Mouse (Mus musculus) adipocyte (in vitro differentiated cells): ENCODE data around the gene Sumf1.

Source experiments
- DNase-seq: peaks from one replicate; pipeline ENCODE4 v3.0.0-alpha.2; 2016; ENCODE audit warnings: low spot score

The Sumf1 gene

GRCm38 (mm10) chr6:108092646-108093045 lies 92.7 kb downstream of the Sumf1 start:
- DNase-seq, result no peak

GRCm38 (mm10) chr6:108091296-108091695 lies 94.1 kb downstream of the Sumf1 start:
- DNase-seq, result no peak

- no peak for DNase-seq
Observed at GRCm38 (mm10) chr6:108075857-108076256, 109.5 kb downstream of the Sumf1 start.

- DNase-seq, result no peak
Observed at GRCm38 (mm10) chr6:108074624-108075023, 110.8 kb downstream of the Sumf1 start.

- DNase-seq, result no peak
Observed at GRCm38 (mm10) chr6:108073931-108074330, 111.5 kb downstream of the Sumf1 start.

DNA sequence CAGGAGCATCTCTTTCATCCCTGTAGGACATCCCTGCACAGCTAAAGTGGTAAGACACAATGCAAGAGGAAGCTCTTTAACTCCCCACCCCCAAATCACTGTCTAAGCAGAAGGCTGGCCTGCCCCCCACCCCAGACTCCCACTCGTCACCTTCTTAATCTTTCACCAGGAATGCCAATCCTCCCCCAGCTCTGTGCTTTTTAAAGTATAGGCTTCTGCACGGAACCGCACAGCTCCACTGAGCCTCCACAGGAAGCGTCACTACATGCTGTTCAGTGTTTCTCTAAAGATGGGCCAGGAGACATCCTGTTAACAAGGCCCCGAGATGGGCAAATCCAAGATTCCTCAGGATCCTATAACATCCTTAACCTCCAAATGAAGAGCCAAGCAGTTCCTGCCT lies 112.3 kb downstream of the Sumf1 start:
- DNase-seq, result no peak

- DNase-seq, result no peak
Observed at GRCm38 (mm10) chr6:108070947-108071346, 114.4 kb downstream of the Sumf1 start.

GRCm38 (mm10) chr6:108065583-108065982 lies 119.8 kb downstream of the Sumf1 start:
- DNase-seq, result peak; percentile 95

GRCm38 (mm10) chr6:108064918-108065526 lies 120.4 kb downstream of the Sumf1 start, which contains the start of gene Setmar:
Gene Setmar, plus strand, starts transcription at chr6:108065045.
- DNase-seq, result peak; percentile 99

GRCm38 (mm10) chr6:108061121-108061520 lies 124.3 kb downstream of the Sumf1 start:
- no peak for DNase-seq

DNA sequence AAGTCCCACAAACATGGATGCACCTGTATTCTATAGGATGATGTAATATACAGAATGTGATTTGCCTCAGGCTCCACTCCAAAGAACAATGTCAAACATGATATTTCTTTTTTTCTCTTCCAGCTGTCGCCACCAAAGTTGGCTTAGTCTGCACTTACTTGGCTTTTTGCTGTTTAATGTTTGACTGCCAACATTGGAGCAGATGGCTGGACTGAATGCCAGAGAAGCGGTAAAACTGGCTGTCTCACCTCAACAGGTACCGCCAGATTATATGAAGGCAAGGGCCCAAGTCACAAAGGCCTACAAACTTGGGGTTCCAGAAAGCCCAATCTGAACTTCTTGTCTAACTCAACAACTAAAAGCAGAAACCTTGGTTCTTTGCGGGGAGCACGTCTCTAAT lies 127.3 kb downstream of the Sumf1 start:
- DNase-seq, result no peak

- DNase-seq, result no peak
Observed at GRCm38 (mm10) chr6:108057353-108057752, 128.0 kb downstream of the Sumf1 start.
